Mouse (Mus musculus) hindbrain, embryonic 11.5 days (tissue): ENCODE data around the gene Zscan26. TPM values are rescaled to one million over a fixed set of nuclear protein-coding genes. Genes with fewer than 3 reads are reported as not detected.
"Not testable (repeated sequence)": the region's sequence is repeated elsewhere in the genome, so short reads cannot be mapped to it uniquely, and the experiment has no call there.

Experiments used
- ATAC-seq: fragments of 200-750 bp; cut with Nextera tagmentation; 2 replicates; pipeline ENCODE4 v1.8.0; 2017; ENCODE audit warnings: mild to moderate bottlenecking, moderate TSS enrichment, moderate library complexity; ENCODE audit not compliant: low FRiP score
- DNase-seq: peaks from one replicate; pipeline ENCODE4 v3.0.0-alpha.2; 2015; ENCODE audit warnings: low spot score
- H3K27ac ChIP-seq: fragments of 300-500 bp; sonication (generic); 2 replicates; pipeline ENCODE4 v1.5.1; 2014; ENCODE audit warnings: mild to moderate bottlenecking, low read depth, low read length
- H3K27me3 ChIP-seq: fragments of 300-500 bp; sonication (generic); 2 replicates; pipeline ENCODE4 v1.6.1; 2014; ENCODE audit warnings: mild to moderate bottlenecking, low read length, moderate library complexity, mixed read lengths; ENCODE audit not compliant: control insufficient read depth, insufficient read depth
- H3K36me3 ChIP-seq: fragments of 300-500 bp; sonication (generic); 2 replicates; pipeline ENCODE4 v1.6.1; 2014; ENCODE audit warnings: mild to moderate bottlenecking, low read length, moderate library complexity, mixed read lengths; ENCODE audit not compliant: control insufficient read depth, insufficient read depth
- H3K4me1 ChIP-seq: fragments of 300-500 bp; sonication (generic); replicated peaks from 2 replicates; pipeline ENCODE4 v1.6.1; 2014; ENCODE audit warnings: low read length, mixed read lengths; ENCODE audit not compliant: control insufficient read depth, insufficient read depth
- H3K4me2 ChIP-seq: fragments of 300-500 bp; sonication (generic); replicated peaks from 2 replicates; pipeline ENCODE4 v1.6.1; 2014; ENCODE audit warnings: mild to moderate bottlenecking, low read depth, low read length
- H3K4me3 ChIP-seq: fragments of 300-500 bp; sonication (generic); 2 replicates; pipeline ENCODE4 v1.5.1; 2014; ENCODE audit warnings: low read depth, low read length
- H3K9ac ChIP-seq: fragments of 300-500 bp; sonication (generic); 2 replicates; pipeline ENCODE4 v1.6.1; 2014; ENCODE audit warnings: low read depth, low read length
- H3K9me3 ChIP-seq: fragments of 300-500 bp; sonication (generic); 2 replicates; pipeline ENCODE4 v1.6.1; 2016; ENCODE audit warnings: low read length; ENCODE audit not compliant: control insufficient read depth
- WGBS: fragments of 180-500 bp; shearing (Covaris S2); extraction: QIAGEN DNeasy Blood & Tissue Kit; methylation state at CpG from one replicate; pipeline ENCODE4 v1.1.7; 2014; 5-methylcytosine and 5-hydroxymethylcytosine counted together
- polyA plus RNA-seq: library from polyadenylated mRNA; unstranded; fragments of >200 nt; fragmentation: Nextera tagmentation; extraction: Ambion mirVana; gene quantifications from 2 replicates; pipeline ENCODE4 v1.2.1, GENCODE M21; 2014

The Zscan26 gene
- 18.4 and 21.0 TPM in 2 replicates for polyA plus RNA-seq

GRCm38 (mm10) chr13:21453449-21453848, at the start of gene Zscan26:
Gene Zscan26, minus strand, starts transcription at chr13:21453730.
- Histone ChIP-seq H3K27me3 (no peaks in the 10 kb centered on the region), H3K36me3 (no peaks in the 10 kb centered on the region), H3K9me3 (no peaks in the 10 kb centered on the region), H3K4me1 (no peaks in the 10 kb centered on the region), H3K27ac (no peak within 1 kb of the TSS), H3K4me3 (peak within 1 kb of the TSS; percentile 61), H3K4me2 (peak within 1 kb of the TSS; percentile 57), H3K9ac (peak within 1 kb of the TSS; percentile 74)
- under 1% methylated on average over 23 of the region's 23 CpGs for WGBS
- ATAC-seq (peak; percentile 90), DNase-seq (peak; percentile 92)

- DNase-seq (no peak), ATAC-seq (no peak)
- H3K27ac ChIP-seq, result no peak overlapping the region
- H3K9ac ChIP-seq, result no peak overlapping the region
- H3K4me1 ChIP-seq, result no peaks in the 10 kb centered on the region
- H3K4me2 ChIP-seq, result no peak overlapping the region
- no peaks in the 10 kb centered on the region for H3K36me3 ChIP-seq
- no peak overlapping the region for H3K4me3 ChIP-seq
- H3K27me3 ChIP-seq, result no peaks in the 10 kb centered on the region
- 82% methylated on average over 5 of the region's 5 CpGs for WGBS
- no peaks in the 10 kb centered on the region for H3K9me3 ChIP-seq
Observed at GRCm38 (mm10) chr13:21502296-21502695, 48.8 kb upstream of the Zscan26 start.

- not testable (repeated sequence) for H3K9me3 ChIP-seq, H3K4me1 ChIP-seq, H3K27me3 ChIP-seq, H3K9ac ChIP-seq, ATAC-seq, DNase-seq, H3K27ac ChIP-seq, H3K4me2 ChIP-seq, H3K36me3 ChIP-seq, H3K4me3 ChIP-seq
- WGBS, result 90% methylated on average over 14 of the region's 17 CpGs
Observed at GRCm38 (mm10) chr13:21501182-21501581, 47.7 kb upstream of the Zscan26 start, which contains the start of gene Gm11273. Gene Gm11273, minus strand, starts transcription at chr13:21501418.

GRCm38 (mm10) chr13:21495080-21495479, 41.5 kb upstream of the Zscan26 start, which contains the start of gene AK157302:
Gene AK157302, plus strand, starts transcription at chr13:21495223.
- H3K36me3 ChIP-seq, result no peaks in the 10 kb centered on the region
- H3K27ac ChIP-seq, result no peak within 1 kb of the TSS
- DNase-seq, result no peak
- H3K9ac ChIP-seq, result no peak within 1 kb of the TSS
- 92% methylated on average over 21 of the region's 21 CpGs for WGBS
- no peak within 1 kb of the TSS for H3K4me2 ChIP-seq
- no peaks in the 10 kb centered on the region for H3K27me3 ChIP-seq
- no peaks in the 10 kb centered on the region for H3K9me3 ChIP-seq
- no peaks in the 10 kb centered on the region for H3K4me1 ChIP-seq
- H3K4me3 ChIP-seq, result no peak within 1 kb of the TSS
- no peak for ATAC-seq

GRCm38 (mm10) chr13:21492847-21493246, 39.3 kb upstream of the Zscan26 start:
- Histone ChIP-seq H3K4me1 (no peaks in the 10 kb centered on the region), H3K9ac (no peak overlapping the region), H3K27me3 (no peaks in the 10 kb centered on the region), H3K9me3 (no peaks in the 10 kb centered on the region), H3K4me2 (no peak overlapping the region), H3K27ac (no peak overlapping the region), H3K36me3 (no peaks in the 10 kb centered on the region), H3K4me3 (no peak overlapping the region)
- DNase-seq (no peak), ATAC-seq (no peak)
- 94% methylated on average over 5 of the region's 5 CpGs for WGBS

GRCm38 (mm10) chr13:21486881-21487280, 33.4 kb upstream of the Zscan26 start:
- Histone ChIP-seq H3K36me3 (no peaks in the 10 kb centered on the region), H3K4me3 (no peak overlapping the region), H3K4me1 (no peaks in the 10 kb centered on the region), H3K9ac (no peak overlapping the region), H3K27me3 (no peaks in the 10 kb centered on the region), H3K9me3 (no peaks in the 10 kb centered on the region), H3K27ac (no peak overlapping the region), H3K4me2 (no peak overlapping the region)
- ATAC-seq (no peak), DNase-seq (no peak)
- WGBS, result 90% methylated on average over 1 of the region's 1 CpGs

- 3% methylated on average over 29 of the region's 31 CpGs for WGBS
- not testable (repeated sequence) for H3K9me3 ChIP-seq, H3K36me3 ChIP-seq, H3K27ac ChIP-seq, H3K4me1 ChIP-seq, H3K27me3 ChIP-seq
- DNase-seq (peak; percentile 86), ATAC-seq (peak; percentile 89)
- H3K4me3 ChIP-seq, result peak within 1 kb of the TSS; percentile 51
- H3K4me2 ChIP-seq, result peak within 1 kb of the TSS; percentile 62
- peak within 1 kb of the TSS; percentile 66 for H3K9ac ChIP-seq
Observed at GRCm38 (mm10) chr13:21478759-21479670, 25.5 kb upstream of the Zscan26 start, which contains the start of the genes Zkscan4 and Gm10065. Gene Zkscan4, plus strand, starts transcription at chr13:21478907. Gene Gm10065, minus strand, starts transcription at chr13:21479441.

GRCm38 (mm10) chr13:21472427-21472826, 18.9 kb upstream of the Zscan26 start:
- H3K9ac ChIP-seq, result no peak overlapping the region
- WGBS, result 31% methylated on average over 4 of the region's 4 CpGs

More at GRCm38 (mm10) chr13:21472427-21472826, 18.9 kb upstream of the Zscan26 start:
- DNase-seq (no peak), ATAC-seq (no peak)
- Histone ChIP-seq H3K27me3 (peaks cover 2% of the 10 kb centered on the region; the same call in 1 of the 2 replicates), H3K36me3 (no peaks in the 10 kb centered on the region), H3K4me1 (no peaks in the 10 kb centered on the region), H3K27ac (no peak overlapping the region), H3K4me2 (no peak overlapping the region), H3K9me3 (no peaks in the 10 kb centered on the region), H3K4me3 (no peak overlapping the region)
